Mouse (Mus musculus) MEL (cell line): ENCODE data around the gene Eif2b3. TPM values are rescaled to one million over a fixed set of nuclear protein-coding genes. Genes with fewer than 3 reads are reported as not detected.

Source experiments
- DNase-seq: peaks from one replicate; pipeline ENCODE4 v3.0.0; 2011; ENCODE audit warnings: low read depth, low spot score
- H3K27ac ChIP-seq: 2 replicates; pipeline ENCODE4 v1.5.1; 2012; ENCODE audit warnings: low read depth, mild to moderate bottlenecking, control low read depth, low read length, moderate library complexity; ENCODE audit not compliant: control insufficient read depth
- H3K27me3 ChIP-seq, 2 experiments: fragments of 150-350 bp in 1 of 2; sonication (generic) in 1 of 2; 2 replicates each; pipeline ENCODE4 v1.6.1; 2012; ENCODE audit warnings: low read length in 2 of 2, mild to moderate bottlenecking in 2 of 2, improper control_type of control experiment in 1 of 2, moderate library complexity in 1 of 2; ENCODE audit not compliant: insufficient read depth in 2 of 2, control insufficient read depth in 1 of 2
- H3K36me3 ChIP-seq, 2 experiments: 2 replicates each; pipeline ENCODE4 v1.6.1; 2012 to 2014; ENCODE audit warnings: low read length in 2 of 2, improper control_type of control experiment in 1 of 2, inconsistent platforms in 1 of 2, mild to moderate bottlenecking in 1 of 2; ENCODE audit not compliant: insufficient read depth in 2 of 2, control insufficient read depth in 1 of 2
- H3K4me1 ChIP-seq, 2 experiments: fragments of 150-350 bp in 1 of 2; sonication (generic) in 1 of 2; 2 replicates each; pipeline ENCODE4 v1.6.1; 2012; ENCODE audit warnings: low read length in 2 of 2, improper control_type of control experiment in 1 of 2, mild to moderate bottlenecking in 1 of 2; ENCODE audit not compliant: insufficient read depth in 2 of 2, control insufficient read depth in 1 of 2
- H3K4me3 ChIP-seq, 2 experiments: fragments of 150-350 bp in 1 of 2; sonication (generic) in 1 of 2; 2 replicates each; pipeline ENCODE4 v1.5.1; 2012; ENCODE audit warnings: low read depth in 2 of 2, low read length in 2 of 2, mild to moderate bottlenecking in 2 of 2, moderate library complexity in 2 of 2, control low read depth in 1 of 2, improper control_type of control experiment in 1 of 2; ENCODE audit not compliant: control insufficient read depth in 1 of 2, insufficient read depth in 1 of 2
- H3K79me2 ChIP-seq: 2 replicates; pipeline ENCODE4 v1.6.1; 2012; ENCODE audit warnings: mild to moderate bottlenecking, low read length, moderate library complexity; ENCODE audit not compliant: control insufficient read depth, poor library complexity, insufficient read depth
- H3K9ac ChIP-seq: 2 replicates; pipeline ENCODE4 v1.6.1; 2012; ENCODE audit warnings: low read depth, mild to moderate bottlenecking, control low read depth, low read length, moderate library complexity; ENCODE audit not compliant: control insufficient read depth, poor library complexity, severe bottlenecking
- H3K9me3 ChIP-seq: fragments of 150-350 bp; sonication (generic); replicated peaks from 2 replicates; pipeline ENCODE4 v1.6.1; 2012; ENCODE audit warnings: mild to moderate bottlenecking, low read length, improper control_type of control experiment, moderate library complexity; ENCODE audit not compliant: insufficient read depth
- BHLHE40 ChIP-seq: IDR thresholded peaks from 2 replicates; pipeline ENCODE4 v1.6.1; 2012; ENCODE audit warnings: low read depth, mild to moderate bottlenecking, inconsistent platforms, low read length, improper control_type of control experiment, borderline replicate concordance
- CHD1 ChIP-seq: IDR thresholded peaks from 2 replicates; pipeline ENCODE4 v1.6.1; 2012; ENCODE audit warnings: low read depth, mild to moderate bottlenecking, inconsistent platforms, low read length, improper control_type of control experiment
- CHD2 ChIP-seq: IDR thresholded peaks from 2 replicates; pipeline ENCODE4 v1.6.1; 2011; ENCODE audit warnings: low read length, improper control_type of control experiment
- ETS1 ChIP-seq: IDR thresholded peaks from 2 replicates; pipeline ENCODE4 v1.6.1; 2012; ENCODE audit warnings: low read depth, mild to moderate bottlenecking, inconsistent platforms, low read length, improper control_type of control experiment, moderate library complexity
- GABPA ChIP-seq: IDR thresholded peaks from 2 replicates; pipeline ENCODE4 v1.6.1; 2012; ENCODE audit warnings: low read depth, mild to moderate bottlenecking, inconsistent platforms, low read length, improper control_type of control experiment, moderate library complexity
- GATA1 ChIP-seq: IDR thresholded peaks from 2 replicates; pipeline ENCODE4 v1.6.1; 2011; ENCODE audit warnings: low read depth, low read length, improper control_type of control experiment
- HCFC1 ChIP-seq: IDR thresholded peaks from 2 replicates; pipeline ENCODE4 v1.6.1; 2012; ENCODE audit warnings: low read depth, mild to moderate bottlenecking, inconsistent platforms, low read length, improper control_type of control experiment, moderate library complexity
- JUND ChIP-seq: IDR thresholded peaks from 2 replicates; pipeline ENCODE4 v1.6.1; 2011; ENCODE audit warnings: low read depth, mild to moderate bottlenecking, improper control_type of control experiment, low read length
- KAT2A ChIP-seq: conservative IDR thresholded peaks from 2 replicates; pipeline ENCODE4 v1.6.1; 2012; ENCODE audit warnings: low read depth, low read length, improper control_type of control experiment, inconsistent platforms
- MAFK ChIP-seq: IDR thresholded peaks from 2 replicates; pipeline ENCODE4 v1.6.1; 2011; ENCODE audit warnings: low read depth, mild to moderate bottlenecking, low read length, improper control_type of control experiment, borderline replicate concordance
- MAX ChIP-seq: IDR thresholded peaks from 2 replicates; pipeline ENCODE4 v1.6.1; 2011; ENCODE audit warnings: low read length, improper control_type of control experiment
- MAZ ChIP-seq: IDR thresholded peaks from 2 replicates; pipeline ENCODE4 v1.6.1; 2012; ENCODE audit warnings: low read depth, mild to moderate bottlenecking, inconsistent platforms, low read length, improper control_type of control experiment
- MYB ChIP-seq: IDR thresholded peaks from 2 replicates; pipeline ENCODE4 v1.6.1; 2011; ENCODE audit warnings: mild to moderate bottlenecking, low read depth, low read length, improper control_type of control experiment
- RAD21 ChIP-seq: IDR thresholded peaks from 2 replicates; pipeline ENCODE4 v1.6.1; 2011; ENCODE audit warnings: mild to moderate bottlenecking, low read depth, low read length, improper control_type of control experiment
- TBP ChIP-seq: IDR thresholded peaks from 2 replicates; pipeline ENCODE4 v1.8.0; 2011; ENCODE audit warnings: low read depth, low read length, improper control_type of control experiment
- UBTF ChIP-seq: IDR thresholded peaks from 2 replicates; pipeline ENCODE4 v1.6.1; 2012; ENCODE audit warnings: low read depth, mild to moderate bottlenecking, inconsistent platforms, low read length, improper control_type of control experiment, moderate library complexity, borderline replicate concordance; ENCODE audit not compliant: insufficient read depth
- USF2 ChIP-seq, 2 experiments: IDR thresholded peaks; 2 replicates each; pipeline ENCODE4 v1.6.1; 2011 to 2012; ENCODE audit warnings: improper control_type of control experiment in 2 of 2, low read length in 2 of 2, borderline replicate concordance in 1 of 2, inconsistent platforms in 1 of 2, low read depth in 1 of 2, mild to moderate bottlenecking in 1 of 2; ENCODE audit not compliant: insufficient read depth in 1 of 2
- ZC3H11A ChIP-seq: IDR thresholded peaks from 2 replicates; pipeline ENCODE4 v1.6.1; 2012; ENCODE audit warnings: low read depth, mild to moderate bottlenecking, inconsistent platforms, low read length, improper control_type of control experiment
- ZKSCAN1 ChIP-seq: IDR thresholded peaks from 2 replicates; pipeline ENCODE4 v1.6.1; 2012; ENCODE audit warnings: low read depth, mild to moderate bottlenecking, inconsistent platforms, low read length, improper control_type of control experiment, moderate library complexity
- ZNF384 ChIP-seq: IDR thresholded peaks from 2 replicates; pipeline ENCODE4 v1.6.1; 2012; ENCODE audit warnings: low read depth, mild to moderate bottlenecking, inconsistent platforms, low read length, improper control_type of control experiment
- polyA plus RNA-seq, 2 experiments: library from polyadenylated mRNA; stranded (reverse) in 1 of 2; unstranded in 1 of 2; fragments of >175 nt in 1 of 2; fragments of >200 nt in 1 of 2; gene quantifications; 2 replicates each; pipeline versions ENCODE4 v1.2.1 to v1.2.4; 2012; ENCODE audit warnings: low replicate concordance in 2 of 2, low read depth in 1 of 2; ENCODE audit not compliant: insufficient read length in 2 of 2, insufficient read depth in 1 of 2, missing spikeins in 1 of 2
- total RNA-seq: library from RNA; depleted of rRNA; stranded (reverse); fragments of 300-350 nt; gene quantifications from 2 replicates; pipeline ENCODE4 v1.2.3, GENCODE M21; 2012

The Eif2b3 gene
- total and polyA plus RNA-seq, 3 experiments = 77.5 to 79.3 TPM; not detected in 1

DNA sequence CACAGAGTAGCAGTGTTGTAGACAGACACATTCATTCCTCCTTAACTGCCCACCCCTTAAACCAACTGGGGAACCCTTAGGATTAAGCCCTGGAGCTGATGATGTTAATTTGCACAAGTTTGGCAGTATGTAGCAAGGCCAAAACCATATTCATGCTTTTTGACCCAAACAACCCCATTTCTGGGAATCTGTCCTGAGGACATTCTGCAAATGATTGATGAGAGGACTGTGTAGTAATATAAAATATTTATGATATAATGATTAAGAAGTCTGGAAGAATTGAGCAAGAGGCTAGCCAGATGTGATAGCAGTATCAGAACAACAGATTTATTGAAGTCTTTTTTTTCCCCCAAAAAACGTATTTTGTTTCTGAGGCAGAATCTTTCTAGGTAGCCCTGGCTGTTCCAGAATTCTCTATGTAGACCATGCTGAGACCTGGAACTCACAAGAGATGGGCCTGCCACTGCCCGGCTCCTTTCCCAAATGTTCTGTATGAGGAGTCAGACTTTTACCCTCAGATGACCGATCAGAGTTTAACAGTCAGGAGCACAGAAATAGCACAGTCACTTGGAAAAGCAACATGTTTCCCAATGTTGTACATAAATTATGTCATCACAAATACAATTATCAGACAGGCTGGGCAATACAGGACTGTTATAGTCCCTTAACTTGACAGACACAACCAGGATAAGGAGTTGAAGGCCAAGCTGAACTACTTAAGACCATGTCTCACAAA is 75.6 kb downstream of the Eif2b3 start:
- no peak overlapping the region for H3K4me3 ChIP-seq
- peaks cover 2 to 9% of the 10 kb centered on the region in 2 experiments for H3K27me3 ChIP-seq
- no peaks in the 10 kb centered on the region for H3K79me2 ChIP-seq
- peaks cover 0 to 6% of the 10 kb centered on the region in 2 experiments; a peak in 2 of 4 replicates for H3K36me3 ChIP-seq
- no peak overlapping the region for H3K9ac ChIP-seq
- no peak overlapping the region for H3K27ac ChIP-seq
- H3K4me1 ChIP-seq = peaks cover 0 to 9% of the 10 kb centered on the region in 2 experiments; a peak in 2 of 4 replicates
- DNase-seq = no peak
- H3K9me3 ChIP-seq = no peaks in the 10 kb centered on the region
- TF ChIP-seq RAD21 (no peak), ZNF384 (no peak), UBTF (no peak), HCFC1 (no peak), ZC3H11A (no peak), KAT2A (no peak), USF2 (IDR thresholded peaks at IDR 0.05; ENCODE audit: borderline replicate concordance in 1 of 2, insufficient read depth in 1 of 2, low read depth in 1 of 2, low read length in 2 of 2) (no peak), TBP (no peak)

DNA sequence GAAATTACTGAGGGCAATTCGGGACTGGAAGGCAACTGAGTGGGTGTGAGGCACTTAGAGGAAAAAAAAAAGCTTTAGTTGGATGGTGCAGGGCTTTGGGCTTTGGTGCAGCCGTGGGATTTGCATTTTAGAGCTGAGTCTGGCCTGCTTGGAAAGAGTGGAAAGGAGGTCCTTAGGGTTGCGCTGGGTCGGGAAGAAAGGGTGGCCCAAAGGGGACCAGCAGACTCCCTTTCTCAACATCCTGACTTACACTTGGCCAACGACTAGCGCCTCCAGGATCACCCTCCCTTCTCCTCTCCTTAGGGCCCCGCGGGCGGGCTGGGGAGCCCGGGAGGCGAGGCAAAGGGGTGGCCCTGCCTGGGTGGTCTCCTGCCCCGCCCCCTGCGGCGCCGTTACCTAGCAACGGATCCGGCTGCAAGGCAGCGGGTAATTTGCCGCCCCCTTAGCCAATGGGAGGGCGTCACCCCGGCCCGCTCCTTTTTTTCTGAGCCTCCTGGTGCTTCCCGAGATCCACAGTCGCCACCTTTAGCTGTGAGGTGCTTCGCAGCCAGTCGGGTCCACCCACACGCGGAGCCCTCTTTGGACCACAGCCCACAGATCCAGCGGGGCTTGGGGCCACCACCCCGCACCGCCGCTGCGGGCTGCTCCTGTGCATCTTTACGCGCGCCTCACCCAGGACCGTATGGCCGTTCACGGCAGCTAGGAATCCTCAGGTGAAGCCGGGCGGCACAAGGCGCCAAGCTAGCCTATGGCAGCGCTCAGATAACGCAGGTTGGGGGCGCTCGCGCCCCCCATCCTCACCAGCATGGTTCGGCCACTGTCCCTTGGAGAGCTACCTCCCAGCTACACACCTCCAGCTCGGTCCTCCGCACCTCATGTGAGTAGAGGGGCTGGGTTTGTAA is 76.6 kb downstream of the Eif2b3 start, which contains the start of gene Ptch2:
TSS of gene Ptch2 (plus strand) at position 525 of the 902 bp plus-strand sequence.
- no peak for DNase-seq
- no peak within 1 kb of the TSS for H3K27ac ChIP-seq
- H3K36me3 ChIP-seq = no peaks in the 10 kb centered on the region
- H3K4me1 ChIP-seq = no peaks in the 10 kb centered on the region
- no peak for TF ChIP-seq CHD2
- no peak for TF ChIP-seq USF2 (IDR thresholded peaks at IDR 0.05; ENCODE audit: borderline replicate concordance in 1 of 2, insufficient read depth in 1 of 2, low read depth in 1 of 2, low read length in 2 of 2)
- TF ChIP-seq GATA1 = no peak
- TF ChIP-seq ETS1 = no peak
- TF ChIP-seq ZKSCAN1 = no peak
- TF ChIP-seq MAFK = no peak
- no peak for TF ChIP-seq ZC3H11A
- no peak for TF ChIP-seq CHD1
- TF ChIP-seq MAX = no peak
- TF ChIP-seq MAZ = no peak
- no peak for TF ChIP-seq JUND
- TF ChIP-seq MYB = no peak
- TF ChIP-seq GABPA = no peak
- TF ChIP-seq BHLHE40 = no peak
- no peaks in the 10 kb centered on the region for H3K79me2 ChIP-seq
- no peak within 1 kb of the TSS for H3K9ac ChIP-seq
- H3K4me3 ChIP-seq = no peak within 1 kb of the TSS
- H3K27me3 ChIP-seq = peaks cover 2 to 9% of the 10 kb centered on the region in 2 experiments
- no peaks in the 10 kb centered on the region for H3K9me3 ChIP-seq
